Mouse (Mus musculus) layer of hippocampus, adult 11-12 months (tissue): ENCODE data around the gene Slc22a21.
"Not testable (repeated sequence)": the region's sequence is repeated elsewhere in the genome, so short reads cannot be mapped to it uniquely, and the experiment has no call there.

Experiments used
- DNase-seq: peaks from one replicate; pipeline ENCODE4 v3.0.0; 2022; ENCODE audit warnings: low spot score

Slc22a21 gene

DNA sequence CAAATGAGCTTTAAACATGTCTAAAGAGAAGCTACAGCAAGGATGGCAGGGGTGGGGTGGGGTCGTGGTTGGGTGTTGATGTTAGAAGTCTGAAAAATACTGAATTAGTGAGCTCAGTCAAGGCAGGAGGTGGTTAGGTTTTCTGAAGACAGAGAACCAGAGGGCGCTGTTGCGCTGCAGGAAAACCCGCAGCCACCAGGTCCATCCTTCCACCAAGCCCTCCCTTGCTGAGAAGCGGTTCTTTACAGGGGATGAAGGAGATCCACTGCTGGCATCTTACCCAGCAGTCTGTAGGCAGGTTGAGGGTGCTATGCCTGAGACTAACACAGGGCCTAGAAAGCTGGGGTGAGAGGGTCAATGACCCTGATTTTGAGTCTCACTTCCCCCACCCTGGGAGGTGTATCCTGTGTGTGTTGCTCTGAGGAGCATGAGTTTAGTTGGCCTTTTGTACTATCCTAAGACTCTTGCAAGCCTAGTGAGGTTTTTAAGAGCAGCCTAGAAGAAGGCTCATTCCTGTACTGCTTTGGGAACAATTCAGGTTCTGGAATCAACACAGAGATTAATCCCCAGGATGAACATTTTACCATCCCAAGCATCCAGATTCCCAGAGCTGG lies 22.1 kb upstream of the Slc22a21 start:
- peak; percentile 73 for DNase-seq

DNA sequence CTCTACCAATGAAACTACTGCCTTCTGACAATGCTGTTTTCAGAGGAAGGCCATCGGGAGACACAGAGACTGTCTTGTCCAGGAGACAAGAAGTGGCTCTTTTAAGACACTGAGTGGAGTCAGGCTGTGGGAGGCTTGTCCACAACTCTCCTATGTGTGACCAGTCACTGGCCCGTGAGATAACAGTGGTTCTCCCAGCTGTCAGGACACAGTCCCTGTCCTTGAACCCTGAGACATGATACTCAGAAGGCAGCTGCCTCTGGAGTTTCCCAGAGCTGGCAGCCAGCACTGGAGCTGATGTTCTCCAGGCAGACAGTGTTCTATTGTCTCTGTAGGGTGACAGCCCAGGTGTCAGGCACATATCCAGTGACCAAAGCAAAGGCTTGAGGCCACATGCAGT lies 17.5 kb upstream of the Slc22a21 start:
- no peak for DNase-seq

DNA sequence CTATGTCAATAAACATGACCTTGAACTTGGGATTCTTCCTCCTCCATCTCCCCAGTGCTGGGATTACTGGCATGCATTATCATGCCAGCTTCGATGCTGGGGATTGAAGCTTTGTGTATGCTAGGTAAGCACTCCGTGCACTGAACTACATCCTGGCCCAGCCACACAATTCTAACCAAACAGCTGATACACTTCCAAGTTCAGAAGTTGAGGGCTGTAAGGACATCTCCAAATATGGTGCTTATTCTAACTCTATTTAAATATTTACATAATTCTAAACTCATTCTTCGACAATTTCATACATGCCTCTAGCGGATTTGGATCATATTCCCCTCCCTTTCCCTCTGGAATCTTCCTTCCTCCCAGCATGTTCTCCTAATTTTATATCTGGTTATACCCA lies 12.1 kb upstream of the Slc22a21 start:
- DNase-seq: no peak

DNA sequence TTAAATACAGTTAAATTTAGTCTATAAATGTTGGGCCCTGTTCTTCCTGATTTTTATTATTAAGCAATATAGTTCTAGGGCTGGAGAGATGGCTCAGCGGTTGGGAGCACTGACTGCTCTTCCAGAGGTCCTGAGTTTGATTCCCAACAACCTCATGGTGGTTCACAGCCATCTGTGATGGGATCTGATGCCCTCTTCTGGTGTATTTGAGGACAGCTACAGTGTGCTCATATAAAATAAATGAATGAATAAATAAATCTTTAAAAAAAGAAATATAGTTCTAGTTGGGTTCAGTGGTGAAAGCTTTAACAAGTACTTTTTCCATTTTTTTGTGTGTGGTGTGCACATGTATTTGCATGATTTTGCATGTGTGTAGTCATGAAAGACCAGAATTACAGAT lies 9.1 kb upstream of the Slc22a21 start:
- no peak for DNase-seq

DNA sequence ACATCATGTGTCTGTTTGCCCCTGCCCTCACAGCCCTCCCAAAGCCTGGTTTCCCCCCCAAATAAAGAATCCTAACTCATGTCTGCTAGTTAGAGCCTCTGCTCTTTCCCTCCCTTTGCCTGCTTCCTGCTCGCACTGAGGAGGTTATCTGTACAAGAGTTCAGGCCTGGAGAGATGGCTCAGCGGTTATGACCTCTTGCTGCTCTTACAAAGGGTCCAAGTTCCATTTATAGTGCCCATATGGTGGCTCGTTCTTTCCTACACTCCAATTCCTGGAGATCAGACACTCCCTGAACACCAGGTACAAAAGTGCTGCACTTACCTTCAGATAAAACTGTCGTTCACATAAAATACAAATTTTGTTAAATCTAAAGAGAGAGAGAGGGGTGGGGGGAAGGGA lies 7.9 kb upstream of the Slc22a21 start:
- no peak for DNase-seq

DNA sequence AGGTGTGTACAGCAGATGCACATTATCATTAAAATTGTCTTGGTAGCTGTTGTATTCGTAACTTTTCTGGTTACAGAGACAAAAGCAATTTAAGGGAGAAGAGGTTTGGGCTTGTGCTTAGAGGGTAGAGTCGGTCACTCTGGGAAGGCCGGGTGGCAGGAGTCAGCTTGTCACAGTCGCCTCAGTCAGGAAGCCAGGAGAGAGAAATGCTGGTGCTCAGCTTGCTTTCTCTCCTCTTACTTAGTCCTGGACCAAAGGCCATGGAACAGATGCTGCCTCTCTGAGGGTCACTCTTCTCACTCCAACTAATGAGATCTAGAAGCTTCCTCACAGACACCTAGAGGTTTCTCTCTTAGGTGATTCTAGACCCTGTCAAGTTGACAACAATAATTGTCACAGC lies 1.3 kb upstream of the Slc22a21 start:
- DNase-seq: no peak

DNA sequence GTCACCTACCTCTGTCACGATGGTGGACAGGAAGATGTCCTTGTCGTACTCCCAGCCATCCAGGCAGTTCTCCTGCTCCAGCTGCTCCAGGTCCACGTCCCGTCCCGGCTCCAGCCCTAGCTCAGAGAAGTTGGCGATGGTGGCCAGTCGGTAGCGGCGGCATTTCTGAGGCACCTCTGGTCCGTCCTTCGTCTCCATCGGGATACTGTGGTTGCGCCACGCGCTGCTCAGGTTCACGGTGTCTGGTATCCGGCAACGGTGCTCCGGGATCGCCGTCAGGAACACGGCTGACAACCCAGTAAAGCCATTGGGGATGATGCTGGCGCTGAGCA lies 710 bp downstream of the Slc22a21 start:
- not testable (repeated sequence) for DNase-seq

DNA sequence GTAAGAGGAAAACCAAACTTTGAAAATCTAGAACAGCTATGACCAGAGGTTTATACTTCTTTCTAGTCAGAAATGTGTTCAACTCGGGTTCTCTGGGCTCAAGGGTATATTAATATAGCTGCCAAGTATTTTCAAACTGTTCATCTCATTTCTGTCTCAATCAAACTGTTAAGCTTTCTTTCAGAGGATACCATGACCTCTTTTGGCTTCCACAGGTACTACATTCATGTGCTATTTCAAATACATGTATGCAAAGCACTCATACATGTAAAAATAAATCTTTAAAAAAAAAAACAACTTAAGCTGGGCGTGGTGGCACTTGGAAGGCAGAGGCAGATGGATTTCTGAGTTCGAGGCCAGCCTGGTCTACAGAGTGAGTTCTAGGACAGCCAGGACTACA lies 2.5 kb downstream of the Slc22a21 start:
- no peak for DNase-seq

DNA sequence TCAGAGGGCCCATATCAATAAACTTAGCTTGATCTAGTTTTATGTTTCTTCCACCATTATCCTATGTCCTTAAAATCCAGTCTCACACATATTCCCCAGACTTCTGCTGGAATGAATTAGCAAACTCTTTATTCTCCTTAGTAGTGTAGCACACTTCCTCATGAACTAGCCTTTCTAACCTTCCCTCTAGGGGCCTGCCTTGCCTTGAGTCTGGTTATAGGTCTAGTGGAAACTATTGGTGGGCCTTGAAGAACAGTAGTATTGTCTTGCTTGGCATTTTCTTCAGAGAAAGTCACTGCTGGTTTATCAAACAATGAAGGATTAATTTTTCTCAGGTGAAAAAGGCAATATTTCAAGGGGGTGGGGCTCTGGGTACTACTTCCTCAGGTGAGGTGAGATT lies 4.6 kb downstream of the Slc22a21 start:
- DNase-seq: no peak

DNA sequence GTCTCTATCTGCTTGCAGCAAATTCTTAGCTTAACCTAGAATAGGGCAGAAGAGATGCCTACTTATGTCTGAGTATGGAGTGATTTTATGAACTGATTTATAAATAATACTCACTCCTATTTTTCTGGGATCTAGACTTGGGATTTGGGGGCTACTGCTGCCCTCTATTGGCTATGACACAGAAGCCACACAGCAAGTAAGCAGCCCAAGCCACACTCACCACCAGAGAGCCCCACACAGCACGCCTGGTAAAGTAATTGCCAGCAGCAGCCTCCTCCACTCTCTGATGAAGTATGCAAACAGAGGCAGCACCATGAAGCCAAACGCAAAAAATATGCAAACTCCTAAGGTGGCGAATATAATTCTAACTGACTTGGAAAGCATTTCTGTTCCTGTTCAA lies 21.1 kb downstream of the Slc22a21 start:
- no peak for DNase-seq

DNA sequence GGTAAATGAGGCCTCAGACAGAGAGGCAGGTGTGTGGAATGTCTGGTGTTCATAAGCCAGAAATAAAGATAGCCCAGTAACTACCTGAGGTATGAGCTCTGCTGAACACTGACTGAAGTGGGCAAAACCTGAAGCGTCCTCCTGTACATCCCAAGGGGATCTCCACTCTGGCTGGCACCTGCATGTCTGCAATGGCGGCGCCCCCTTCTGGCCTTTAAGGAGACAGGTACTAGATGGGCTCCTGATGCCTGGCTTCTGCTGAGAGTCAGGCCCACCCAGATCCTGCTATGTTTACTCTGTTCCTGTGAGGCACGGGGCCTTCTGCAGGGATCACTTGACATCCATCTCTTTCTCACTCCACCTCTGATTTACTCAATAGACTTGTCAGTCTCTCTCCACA lies 22.0 kb downstream of the Slc22a21 start:
- not testable (repeated sequence) for DNase-seq

DNA sequence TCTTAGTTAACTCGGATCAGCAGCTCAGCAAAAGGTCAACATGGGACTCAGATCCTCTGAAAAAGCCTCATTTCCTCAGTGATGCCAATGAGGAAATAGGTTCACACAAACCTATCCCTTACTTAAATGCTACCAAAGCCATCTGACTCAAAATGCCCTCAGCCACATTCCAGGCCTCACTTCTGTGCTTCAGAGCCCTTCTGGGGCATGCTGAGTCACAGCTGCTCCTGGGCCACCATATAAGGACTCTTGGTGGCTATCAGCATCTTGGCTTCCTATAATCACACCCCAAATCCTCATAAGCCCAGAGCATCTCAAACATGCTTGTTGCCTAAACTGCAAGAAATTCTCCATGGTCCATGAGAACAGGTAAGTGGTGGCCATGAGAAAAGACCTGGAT lies 23.5 kb downstream of the Slc22a21 start:
- DNase-seq: no peak

DNA sequence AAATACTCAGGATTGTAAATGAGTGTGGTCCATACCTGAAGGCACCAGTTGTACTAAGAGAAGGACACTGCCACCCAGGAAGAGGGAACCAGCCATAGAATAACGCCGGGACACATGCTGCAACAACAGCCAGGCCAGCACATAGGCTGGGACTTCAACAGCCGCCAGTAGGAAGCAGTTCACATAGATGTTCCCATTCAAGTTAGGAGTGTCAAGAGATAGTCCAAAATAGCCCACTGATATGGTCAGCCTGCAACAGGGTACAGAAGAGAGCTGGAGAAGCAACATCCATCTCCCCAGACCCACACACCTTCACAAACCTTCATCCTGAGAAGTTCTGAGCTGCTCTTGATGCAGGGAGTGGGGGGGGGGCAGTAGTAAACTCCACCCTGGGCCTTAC lies 25.5 kb downstream of the Slc22a21 start:
- no peak for DNase-seq

DNA sequence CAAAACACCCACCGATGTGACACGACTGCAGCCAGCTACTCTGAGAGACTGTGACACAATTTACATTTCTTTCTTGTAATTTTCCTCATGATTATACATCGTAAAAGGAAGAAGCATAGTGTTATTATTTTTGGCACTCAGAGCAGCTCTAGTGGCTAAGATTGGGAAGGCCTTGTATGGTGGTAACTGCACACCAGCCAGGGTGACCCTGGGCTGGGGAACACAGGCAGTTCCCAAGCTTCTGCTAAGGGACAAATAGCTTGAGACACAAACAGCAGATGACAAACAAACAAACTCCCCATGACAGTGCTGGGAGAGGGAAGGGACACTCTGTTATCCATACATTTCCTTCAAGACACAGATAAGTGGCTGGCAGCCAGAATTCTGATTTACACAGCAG lies 30.0 kb downstream of the Slc22a21 start:
- DNase-seq: not testable (repeated sequence)

DNA sequence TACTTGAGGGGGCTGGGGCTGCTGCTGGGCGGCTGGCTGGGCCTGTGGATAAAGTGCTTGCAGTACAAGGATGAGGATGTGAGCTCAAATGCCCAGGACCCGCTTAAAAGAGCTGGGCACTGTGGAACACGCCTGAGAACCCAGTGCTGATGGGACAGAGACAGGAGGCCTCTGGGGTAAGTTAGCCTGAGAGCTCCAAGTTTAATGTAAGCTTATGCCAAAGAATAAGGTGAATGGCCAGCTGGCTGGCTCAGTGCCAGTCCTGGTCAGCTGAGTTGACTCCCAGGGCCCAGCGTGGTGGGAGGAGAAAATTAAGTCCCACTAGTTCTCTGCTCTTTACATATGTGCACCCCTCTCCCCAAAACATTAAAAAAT lies 48.2 kb downstream of the Slc22a21 start:
- DNase-seq: peak; percentile 5

DNA sequence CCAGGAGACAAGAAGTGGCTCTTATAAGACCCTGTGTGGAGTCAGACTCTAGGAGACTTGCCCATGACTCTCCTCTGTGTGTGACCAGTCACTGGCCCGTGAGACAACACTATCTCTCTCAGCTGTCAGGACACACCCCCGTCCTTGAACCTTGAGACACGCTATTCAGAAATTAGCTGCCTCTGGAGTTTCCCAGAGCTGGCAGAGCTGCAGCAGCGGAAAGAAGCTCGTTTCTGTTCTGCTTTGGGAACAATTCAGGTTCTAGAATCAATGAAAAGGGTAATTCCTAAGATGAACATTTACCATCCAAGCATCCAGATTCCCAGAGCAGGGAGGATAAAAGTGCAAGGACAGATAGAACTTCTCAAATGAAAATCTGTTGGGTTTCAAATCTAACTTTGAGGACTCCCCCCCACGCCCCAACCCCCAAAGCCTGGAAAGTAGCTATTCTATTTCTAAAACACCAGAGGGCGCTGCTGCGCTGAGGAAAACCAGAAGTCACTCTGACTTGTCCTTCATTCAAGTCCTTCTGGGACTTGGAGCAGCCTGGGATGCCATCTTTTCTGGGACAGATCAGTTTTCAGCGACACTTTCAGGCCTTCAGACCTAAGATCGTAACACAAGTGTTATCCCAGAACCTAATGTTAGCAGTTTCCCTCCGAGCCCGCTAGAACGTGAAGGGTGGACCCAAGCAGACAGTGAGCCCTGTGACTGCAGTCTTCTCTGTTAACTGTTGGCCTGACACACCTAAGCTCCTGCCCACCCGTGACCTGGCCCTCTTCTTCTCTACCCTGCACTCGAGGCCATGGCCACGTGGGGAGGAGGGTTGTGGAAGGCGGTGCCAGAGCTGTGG lies 48.8 kb downstream of the Slc22a21 start:
- DNase-seq: peak; percentile 22

DNA sequence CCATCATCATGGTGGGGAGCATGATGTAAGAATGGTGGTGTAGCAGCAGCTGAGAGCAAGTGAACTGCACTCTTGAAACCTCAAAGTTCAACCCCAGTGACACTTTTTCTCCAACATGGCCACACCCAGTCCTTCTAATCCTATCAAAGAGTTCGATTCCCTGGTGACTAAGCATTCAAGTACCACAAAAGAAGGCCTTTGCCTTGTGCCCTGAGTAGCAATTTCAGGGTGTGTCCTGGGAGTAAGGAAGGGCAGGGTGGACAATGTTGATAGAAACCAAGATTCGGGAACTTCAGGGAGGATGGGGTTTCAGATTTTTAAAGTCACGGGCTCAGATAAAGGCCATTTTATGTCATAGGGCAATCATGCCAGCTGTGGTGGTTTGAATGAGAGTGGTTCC lies 50.4 kb downstream of the Slc22a21 start:
- DNase-seq: no peak

DNA sequence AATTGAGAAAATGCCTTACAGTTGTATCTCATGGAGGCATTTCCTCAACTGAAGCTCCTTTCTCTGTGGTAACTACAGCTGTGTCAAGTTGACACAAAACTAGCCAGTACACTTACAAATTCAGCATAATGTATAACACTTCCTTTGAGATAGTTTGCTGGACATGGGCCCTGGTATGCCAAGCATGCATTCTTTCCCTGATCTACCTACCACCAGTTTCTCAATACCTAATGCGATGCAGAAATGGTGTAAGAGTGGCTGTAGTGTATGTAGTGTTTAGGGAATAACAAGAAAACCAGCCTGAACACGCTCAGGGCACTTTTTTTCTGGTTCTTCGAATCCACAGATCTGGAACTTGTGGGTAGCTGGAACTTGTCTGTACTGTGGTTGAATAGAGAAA lies 51.5 kb downstream of the Slc22a21 start:
- DNase-seq: no peak

DNA sequence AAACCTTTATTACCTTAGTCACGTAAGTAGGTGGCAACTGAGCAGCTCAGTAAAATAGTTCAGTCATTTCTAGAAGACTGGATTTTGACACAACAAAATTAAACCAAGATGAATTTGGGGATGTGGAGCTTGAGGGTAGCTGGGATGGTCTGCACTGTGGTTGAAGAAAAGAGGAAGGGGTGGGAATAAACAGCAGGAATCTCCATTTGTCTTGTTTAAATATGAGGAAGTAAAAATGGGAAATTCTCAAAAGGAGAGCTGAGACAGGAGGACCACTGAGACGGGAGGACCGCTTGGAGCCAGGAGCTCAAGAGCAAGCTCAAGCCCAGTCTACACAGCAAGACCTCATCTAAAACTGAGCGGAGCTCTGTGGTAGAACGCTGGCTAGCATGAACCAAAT lies 53.8 kb downstream of the Slc22a21 start:
- no peak for DNase-seq

DNA sequence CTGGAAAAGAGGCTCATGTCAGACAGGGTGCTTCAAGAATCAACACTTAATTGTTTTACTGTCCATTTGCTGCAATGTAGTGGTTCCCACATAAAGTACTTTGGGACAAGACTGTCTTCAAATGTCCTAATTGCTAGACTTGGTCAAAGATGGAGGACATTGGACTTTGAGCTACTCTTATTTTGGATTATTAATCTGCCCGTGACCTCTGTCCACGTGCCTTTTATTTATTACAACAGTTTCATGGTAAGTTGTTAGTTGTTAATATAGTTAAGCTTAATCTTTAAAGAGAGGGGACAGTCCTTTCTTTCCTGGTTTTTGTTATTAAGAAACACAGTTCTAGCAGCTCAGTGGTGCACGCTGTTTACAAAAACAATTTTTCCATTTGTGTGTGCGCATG lies 61.3 kb downstream of the Slc22a21 start:
- no peak for DNase-seq

DNA sequence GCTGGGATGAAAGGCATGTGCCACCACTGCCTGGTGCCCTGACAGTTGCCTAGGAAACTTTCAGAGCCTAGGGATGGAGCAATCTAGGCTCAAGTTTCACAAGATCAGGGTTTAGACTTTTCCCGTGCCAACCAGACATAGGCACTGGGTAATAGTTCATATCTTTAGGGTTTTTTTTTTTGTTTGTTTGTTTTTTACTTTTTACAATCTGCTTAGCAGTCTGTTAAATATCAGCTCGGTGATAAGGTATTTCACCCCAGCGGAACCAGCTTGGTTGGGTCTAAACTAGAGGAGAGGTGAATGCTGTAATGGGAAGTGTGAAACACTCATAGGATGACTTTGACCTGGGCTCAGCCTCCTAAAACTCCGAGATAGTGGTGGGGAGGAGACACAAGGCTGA lies 69.1 kb downstream of the Slc22a21 start:
- no peak for DNase-seq

DNA sequence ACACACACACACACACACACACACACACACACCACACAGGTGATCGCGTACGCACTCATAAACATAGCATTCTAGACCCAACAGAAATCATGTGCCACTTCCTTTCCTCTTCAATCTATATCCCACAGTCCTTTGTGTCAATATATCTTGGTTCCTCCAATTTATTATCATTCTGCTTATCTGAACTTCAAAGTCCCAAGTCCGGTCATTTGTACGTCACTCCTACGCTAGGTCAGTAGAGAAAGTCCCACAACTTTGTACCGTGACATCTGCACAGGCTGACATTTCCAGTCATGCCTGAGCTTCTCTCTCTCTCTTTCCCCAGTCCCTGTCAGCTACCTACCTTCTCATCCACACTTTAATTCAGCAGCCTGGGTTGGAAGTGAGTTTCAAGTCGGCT lies 71.4 kb downstream of the Slc22a21 start:
- DNase-seq: no peak

DNA sequence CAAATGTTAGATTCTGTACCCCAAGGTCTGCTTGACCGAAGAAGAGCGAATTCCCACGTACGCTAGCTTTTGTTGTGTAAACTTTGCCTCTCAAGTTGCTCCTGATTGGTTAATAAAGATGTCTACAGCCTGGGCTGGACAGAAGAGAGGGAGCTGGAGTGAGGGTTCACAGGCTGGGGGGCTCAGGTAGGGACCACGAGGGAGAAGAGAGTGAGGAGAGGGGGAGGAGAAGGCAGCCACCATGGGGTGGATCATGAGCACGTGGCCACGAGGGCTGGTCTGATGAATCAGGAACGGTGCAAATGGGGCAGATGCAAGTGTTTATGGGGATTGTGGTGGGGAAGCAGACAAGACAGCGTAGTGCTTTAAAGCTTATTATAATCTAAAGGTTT lies 75.6 kb downstream of the Slc22a21 start:
- DNase-seq: no peak
